Mouse (Mus musculus) testis, adult 2 months (tissue): Measurements from ENCODE around the gene Gng12. TPM values are rescaled to one million over a fixed set of nuclear protein-coding genes. Genes with fewer than 3 reads are reported as not detected.
"Not testable (repeated sequence)": the region's sequence is repeated elsewhere in the genome, so short reads cannot be mapped to it uniquely, and the experiment has no call there.

ENCODE experiments used
- H3K27ac ChIP-seq: fragments of 200-500 bp; 2 replicates; pipeline ENCODE4 v1.5.1; 2012; ENCODE audit warnings: low read depth, low read length; ENCODE audit not compliant: control insufficient read depth, insufficient read depth
- H3K27me3 ChIP-seq: fragments of 200-500 bp; 2 replicates; pipeline ENCODE4 v1.6.1; 2012; ENCODE audit warnings: mild to moderate bottlenecking, low read length, moderate library complexity; ENCODE audit not compliant: control insufficient read depth, insufficient read depth
- H3K36me3 ChIP-seq: fragments of 200-500 bp; 2 replicates; pipeline ENCODE4 v1.6.1; 2012; ENCODE audit warnings: mild to moderate bottlenecking, low read length; ENCODE audit not compliant: control insufficient read depth, insufficient read depth
- H3K4me1 ChIP-seq: fragments of 200-500 bp; 2 replicates; pipeline ENCODE4 v1.6.1; 2012; ENCODE audit warnings: low read length; ENCODE audit not compliant: control insufficient read depth, insufficient read depth
- H3K4me3 ChIP-seq: fragments of 200-500 bp; 2 replicates; pipeline ENCODE4 v1.5.1; 2012; ENCODE audit warnings: low read depth, mild to moderate bottlenecking, low read length, moderate library complexity, mixed read lengths; ENCODE audit not compliant: control insufficient read depth
- CTCF ChIP-seq: fragments of 200-500 bp; IDR thresholded peaks from 2 replicates; pipeline ENCODE4 v1.5.1; 2012; ENCODE audit warnings: low read depth, mild to moderate bottlenecking, inconsistent platforms, low read length, moderate library complexity; ENCODE audit not compliant: control insufficient read depth, insufficient read depth, insufficient replicate concordance
- POLR2A ChIP-seq: fragments of 200-500 bp; IDR thresholded peaks from 2 replicates; pipeline ENCODE4 v1.6.1; 2012; ENCODE audit warnings: low read depth, mild to moderate bottlenecking, inconsistent platforms, low read length, moderate library complexity; ENCODE audit not compliant: control insufficient read depth
- polyA plus RNA-seq: library from polyadenylated mRNA; depleted of rRNA; stranded (reverse); fragments of >200 nt; gene quantifications from 2 replicates; pipeline ENCODE4 v1.2.3, GENCODE M21; 2012

Gng12 gene
- polyA plus RNA-seq, 1 experiment: 13.6 TPM

GRCm38 (mm10) chr6:66963068-66963467 is 66.9 kb downstream of the Gng12 start:
- H3K27ac ChIP-seq: no peak overlapping the region
- H3K4me3 ChIP-seq: no peak overlapping the region
- H3K36me3 ChIP-seq: no peaks in the 10 kb centered on the region
- no peaks in the 10 kb centered on the region for H3K27me3 ChIP-seq
- H3K4me1 ChIP-seq: no peaks in the 10 kb centered on the region
- TF ChIP-seq CTCF (no peak), POLR2A (no peak)

- not testable (repeated sequence) for H3K36me3 ChIP-seq, H3K4me3 ChIP-seq, H3K27me3 ChIP-seq, H3K4me1 ChIP-seq, H3K27ac ChIP-seq
Observed at GRCm38 (mm10) chr6:66963651-66964050, 67.5 kb downstream of the Gng12 start.

- H3K27ac ChIP-seq: no peak overlapping the region
- H3K36me3 ChIP-seq: no peaks in the 10 kb centered on the region
- no peak overlapping the region for H3K4me3 ChIP-seq
- TF ChIP-seq CTCF: no peak
- TF ChIP-seq POLR2A: no peak
- no peaks in the 10 kb centered on the region for H3K27me3 ChIP-seq
- H3K4me1 ChIP-seq: no peaks in the 10 kb centered on the region
Observed at GRCm38 (mm10) chr6:66964222-66964621, 68.0 kb downstream of the Gng12 start.

GRCm38 (mm10) chr6:66965203-66965602 is 69.0 kb downstream of the Gng12 start:
- Histone ChIP-seq H3K4me3 (no peak overlapping the region), H3K4me1 (no peaks in the 10 kb centered on the region), H3K36me3 (no peaks in the 10 kb centered on the region), H3K27ac (no peak overlapping the region), H3K27me3 (no peaks in the 10 kb centered on the region)
- TF ChIP-seq POLR2A: no peak
- no peak for TF ChIP-seq CTCF

GRCm38 (mm10) chr6:66967788-66968187 is 71.6 kb downstream of the Gng12 start:
- Histone ChIP-seq H3K27me3 (no peaks in the 10 kb centered on the region), H3K4me3 (no peak overlapping the region), H3K4me1 (no peaks in the 10 kb centered on the region; the same call in 1 of the 2 replicates), H3K36me3 (no peaks in the 10 kb centered on the region), H3K27ac (no peak overlapping the region)
- TF ChIP-seq CTCF: no peak
- TF ChIP-seq POLR2A: no peak

GRCm38 (mm10) chr6:66969446-66969845 is 73.2 kb downstream of the Gng12 start:
- TF ChIP-seq CTCF (no peak), POLR2A (no peak)
- Histone ChIP-seq H3K27ac (no peak overlapping the region), H3K36me3 (no peaks in the 10 kb centered on the region), H3K27me3 (no peaks in the 10 kb centered on the region), H3K4me1 (no peaks in the 10 kb centered on the region; the same call in 1 of the 2 replicates), H3K4me3 (no peak overlapping the region)

- H3K27me3 ChIP-seq: no peaks in the 10 kb centered on the region
- H3K4me3 ChIP-seq: no peak overlapping the region
- H3K36me3 ChIP-seq: no peaks in the 10 kb centered on the region
- no peak overlapping the region for H3K27ac ChIP-seq
- no peak for TF ChIP-seq CTCF
- no peak for TF ChIP-seq POLR2A
- no peaks in the 10 kb centered on the region; the same call in 1 of the 2 replicates for H3K4me1 ChIP-seq
Observed at GRCm38 (mm10) chr6:66972300-66972699, 76.1 kb downstream of the Gng12 start.

GRCm38 (mm10) chr6:66973180-66973579 is 77.0 kb downstream of the Gng12 start:
- H3K27ac ChIP-seq: no peak overlapping the region
- H3K27me3 ChIP-seq: no peaks in the 10 kb centered on the region
- TF ChIP-seq CTCF (no peak), POLR2A (no peak)
- H3K36me3 ChIP-seq: no peaks in the 10 kb centered on the region
- no peaks in the 10 kb centered on the region; the same call in 1 of the 2 replicates for H3K4me1 ChIP-seq
- no peak overlapping the region for H3K4me3 ChIP-seq
